Mouse (Mus musculus) embryo, embryonic 10.5 days (tissue): ENCODE data around the gene Tmem39a.

Source experiments
- DNase-seq: peaks from one replicate; pipeline ENCODE4 v3.0.0-alpha.2; 2015; ENCODE audit warnings: low spot score

Gene Tmem39a

GRCm38 (mm10) chr16:38558221-38558748 is at the start of gene Tmem39a:
Gene Tmem39a, plus strand, starts transcription at chr16:38558698.
- no peak for DNase-seq

GRCm38 (mm10) chr16:38510846-38511245 is 47.7 kb upstream of the Tmem39a start:
- DNase-seq, result no peak

- no peak for DNase-seq
Observed at GRCm38 (mm10) chr16:38519140-38519539, 39.4 kb upstream of the Tmem39a start.

- DNase-seq, result peak; percentile 6
Observed at GRCm38 (mm10) chr16:38521211-38521987, 37.1 kb upstream of the Tmem39a start.

- DNase-seq, result peak; percentile 98
Observed at GRCm38 (mm10) chr16:38522129-38523084, 36.1 kb upstream of the Tmem39a start, which contains the start of gene Timmdc1. Gene Timmdc1, minus strand, starts transcription at chr16:38522663.

GRCm38 (mm10) chr16:38526264-38526663 is 32.2 kb upstream of the Tmem39a start:
- no peak for DNase-seq

- peak; percentile 83 for DNase-seq
Observed at GRCm38 (mm10) chr16:38536544-38537146, 21.9 kb upstream of the Tmem39a start.

- no peak for DNase-seq
Observed at GRCm38 (mm10) chr16:38538716-38539380, 19.6 kb upstream of the Tmem39a start.

- no peak for DNase-seq
Observed at GRCm38 (mm10) chr16:38548000-38548399, 10.5 kb upstream of the Tmem39a start.

GRCm38 (mm10) chr16:38549479-38550396 is 8.8 kb upstream of the Tmem39a start, which contains the start of gene Poglut1:
Gene Poglut1, minus strand, starts transcription at chr16:38550258.
- peak; percentile 85 for DNase-seq

- no peak for DNase-seq
Observed at GRCm38 (mm10) chr16:38555988-38556387, 2.5 kb upstream of the Tmem39a start.

- DNase-seq, result peak; percentile 96
Observed at GRCm38 (mm10) chr16:38562131-38562967, 3.9 kb downstream of the Tmem39a start.

- no peak for DNase-seq
Observed at GRCm38 (mm10) chr16:38562968-38563327, 4.5 kb downstream of the Tmem39a start.

- no peak for DNase-seq
Observed at GRCm38 (mm10) chr16:38563516-38563915, 5.0 kb downstream of the Tmem39a start.

- no peak for DNase-seq
Observed at GRCm38 (mm10) chr16:38568192-38568591, 9.7 kb downstream of the Tmem39a start.

- no peak for DNase-seq
Observed at GRCm38 (mm10) chr16:38571481-38571880, 13.0 kb downstream of the Tmem39a start.

- DNase-seq, result no peak
Observed at GRCm38 (mm10) chr16:38584761-38585160, 26.3 kb downstream of the Tmem39a start.

- no peak for DNase-seq
Observed at GRCm38 (mm10) chr16:38585186-38585585, 26.7 kb downstream of the Tmem39a start.

GRCm38 (mm10) chr16:38587163-38587562 is 28.7 kb downstream of the Tmem39a start:
- DNase-seq, result no peak
